Mouse (Mus musculus): ENCODE measurements around the gene Dpp9. TPM values are rescaled to one million over a fixed set of nuclear protein-coding genes. Genes with fewer than 3 reads are reported as not detected.

The Dpp9 gene
- total RNA-seq, 2 experiments from 2014 or later = 70.7 to 74.1 TPM

GRCm38 (mm10) chr17:56171881-56172280 is 46.8 kb downstream of the Dpp9 start:
- intact Hi-C loops (cut with DNase I) = no loop called here
- Histone ChIP-seq H3K4me3 (no peak overlapping the region), H3K27ac (no peak overlapping the region)
- TF ChIP-seq CTCF (IDR thresholded peaks at IDR 0.05) = no peak
- DNase-seq (ENCODE audit: extremely low spot score in 1 of 2, low spot score in 2 of 2) = no peak

DNA sequence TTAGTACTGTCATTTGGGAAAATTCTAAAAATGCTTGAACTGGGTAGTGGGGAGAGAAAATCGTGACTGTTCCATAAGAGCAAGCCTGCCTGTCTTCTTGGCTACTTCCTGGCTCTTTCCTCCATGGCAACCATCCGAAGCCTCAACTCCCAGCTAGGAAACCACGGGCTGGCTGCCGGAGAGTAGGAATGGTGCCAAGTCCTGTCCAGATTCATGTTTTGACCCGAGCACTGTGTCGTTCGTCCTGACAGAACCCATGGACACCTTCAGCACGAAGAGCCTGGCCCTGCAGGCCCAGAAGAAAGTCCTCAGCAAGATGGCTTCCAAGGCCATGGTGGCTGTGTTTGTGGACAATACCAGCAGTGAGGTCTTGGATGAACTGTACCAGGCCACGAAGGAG is 47.2 kb downstream of the Dpp9 start:
- no peak for DNase-seq (ENCODE audit: extremely low spot score in 1 of 2, low spot score in 2 of 2)
- intact Hi-C loops (cut with DNase I) = no loop called here
- H3K27ac ChIP-seq = no peak overlapping the region
- TF ChIP-seq CTCF (IDR thresholded peaks at IDR 0.05) = no peak
- no peak overlapping the region for H3K4me3 ChIP-seq

DNA sequence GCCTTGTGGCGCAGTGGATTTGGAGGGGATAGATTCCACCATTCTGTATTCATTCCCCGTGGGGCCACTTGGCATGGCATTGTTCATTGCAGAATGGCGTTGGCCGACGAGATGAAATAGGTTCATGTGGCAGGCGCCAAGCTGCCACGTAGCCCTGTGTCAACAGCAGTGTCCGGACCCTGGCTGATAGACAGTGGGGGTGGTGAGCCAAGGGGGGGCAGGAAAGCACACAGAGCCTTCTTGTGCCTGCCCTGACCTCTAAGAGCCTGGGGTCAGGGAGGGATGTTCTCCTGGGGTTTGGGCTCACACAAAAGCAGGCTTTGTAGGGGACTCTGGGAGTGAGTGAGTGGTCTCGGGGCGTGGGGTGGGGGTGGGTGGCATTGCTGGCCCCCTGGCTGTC is 48.1 kb downstream of the Dpp9 start:
- intact Hi-C loops (cut with DNase I) = no loop called here

GRCm38 (mm10) chr17:56169830-56170229 is 48.9 kb downstream of the Dpp9 start:
- no peak for DNase-seq (ENCODE audit: extremely low spot score in 1 of 2, low spot score in 2 of 2)
- H3K27ac ChIP-seq = no peak overlapping the region
- TF ChIP-seq CTCF (IDR thresholded peaks at IDR 0.05) = no peak
- intact Hi-C loops (cut with DNase I) = no loop called here
- no peak overlapping the region for H3K4me3 ChIP-seq

More for the DNA sequence above, 48.1 kb downstream of the Dpp9 start:
- no peak for DNase-seq (ENCODE audit: extremely low spot score in 1 of 2, low spot score in 2 of 2)
- no peak overlapping the region for H3K4me3 ChIP-seq
- no peak for TF ChIP-seq CTCF (IDR thresholded peaks at IDR 0.05)
- H3K27ac ChIP-seq = no peak overlapping the region

DNA sequence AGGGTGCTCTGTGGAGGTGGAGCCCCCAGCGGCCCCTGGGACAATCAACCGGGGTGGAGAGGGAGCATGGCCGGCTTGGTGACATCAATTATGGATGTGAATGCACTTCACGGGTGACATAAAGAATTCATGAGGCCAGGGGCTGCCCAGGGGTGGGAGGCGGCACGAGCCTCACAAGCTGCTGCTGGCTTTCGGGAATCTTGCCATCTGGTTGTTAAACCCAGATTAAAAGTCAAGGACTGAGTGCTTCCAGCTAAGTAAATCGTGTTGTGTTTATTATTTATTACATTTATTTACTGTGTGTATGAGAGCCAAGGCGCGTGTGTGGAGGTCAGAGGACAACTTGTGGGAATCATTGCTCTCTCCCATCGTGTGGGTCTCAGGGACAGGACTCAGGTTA is 53.0 kb downstream of the Dpp9 start:
- TF ChIP-seq CTCF (IDR thresholded peaks at IDR 0.05) = no peak
- H3K4me3 ChIP-seq = no peak overlapping the region
- no peak overlapping the region for H3K27ac ChIP-seq
- DNase-seq (ENCODE audit: extremely low spot score in 1 of 2, low spot score in 2 of 2) = no peak
- intact Hi-C loops (cut with DNase I) = no loop called here

DNA sequence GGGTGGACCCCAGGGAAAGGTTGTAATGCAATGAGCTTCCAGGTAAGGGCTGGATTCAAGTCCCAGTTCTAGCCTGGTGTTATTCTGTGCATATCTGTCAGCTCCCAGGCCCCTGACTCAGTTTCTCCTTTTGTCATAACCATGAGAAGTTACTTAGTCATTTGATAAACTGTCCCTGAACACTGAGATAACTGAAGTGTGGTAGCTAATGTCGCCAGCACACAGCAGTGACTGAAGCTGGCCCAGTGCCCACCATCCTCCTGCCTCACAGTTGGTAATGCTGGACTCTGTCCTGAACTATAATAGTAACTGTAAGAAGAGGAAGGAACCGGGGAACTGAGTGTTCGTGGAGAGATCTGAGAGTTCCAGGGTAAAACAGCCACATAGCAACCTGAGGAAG is 54.2 kb downstream of the Dpp9 start:
- no peak for TF ChIP-seq CTCF (IDR thresholded peaks at IDR 0.05)
- intact Hi-C loops (cut with DNase I) = no loop called here
- Histone ChIP-seq H3K27ac (no peak overlapping the region), H3K4me3 (no peak overlapping the region)
- DNase-seq (ENCODE audit: extremely low spot score in 1 of 2, low spot score in 2 of 2) = no peak

- Histone ChIP-seq H3K27ac (no peak overlapping the region), H3K4me3 (no peak overlapping the region)
- DNase-seq (ENCODE audit: extremely low spot score in 1 of 2, low spot score in 2 of 2) = no peak
- intact Hi-C loops (cut with DNase I) = no loop called here
- TF ChIP-seq CTCF (IDR thresholded peaks at IDR 0.05) = no peak
Observed at GRCm38 (mm10) chr17:56163523-56164102, 55.1 kb downstream of the Dpp9 start.

DNA sequence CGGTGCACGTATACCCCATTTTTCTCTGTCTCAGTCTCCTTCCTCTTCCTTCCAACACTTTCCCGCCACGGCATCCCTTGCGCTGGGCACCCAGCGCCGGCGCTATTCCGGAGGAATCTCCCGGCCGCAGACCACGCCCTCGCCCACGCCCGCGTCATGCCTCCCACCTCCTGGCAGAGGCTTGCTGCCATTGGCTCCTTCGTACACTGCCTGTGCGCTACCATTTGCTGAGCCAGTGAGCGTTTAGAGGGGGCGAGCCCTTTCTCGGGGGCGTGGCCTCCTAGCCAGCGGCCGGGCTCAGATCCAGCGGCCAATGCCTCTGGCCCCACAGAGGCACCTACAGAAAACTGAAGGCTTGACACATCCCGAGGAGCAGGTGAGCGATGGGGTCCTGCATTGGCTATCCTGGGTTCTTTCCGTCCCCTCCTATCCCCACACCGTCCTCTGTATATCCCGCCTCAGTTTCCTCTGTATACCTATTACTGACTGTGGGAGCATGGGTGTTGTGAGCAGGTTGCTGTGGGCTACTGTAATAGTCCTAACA is 56.4 kb downstream of the Dpp9 start, which contains the start of gene Tnfaip8l1:
Gene Tnfaip8l1, plus strand, starts transcription at position 247 of the 544 bp plus-strand sequence.
- intact Hi-C loops (cut with DNase I) = no loop called here
- Histone ChIP-seq H3K27ac (peak within 1 kb of the TSS; percentile 64), H3K4me3 (peak within 1 kb of the TSS; percentile 60)
- peak; percentile 93 to 98 for DNase-seq (ENCODE audit: extremely low spot score in 1 of 2, low spot score in 2 of 2)
- no peak for TF ChIP-seq CTCF (IDR thresholded peaks at IDR 0.05)

DNA sequence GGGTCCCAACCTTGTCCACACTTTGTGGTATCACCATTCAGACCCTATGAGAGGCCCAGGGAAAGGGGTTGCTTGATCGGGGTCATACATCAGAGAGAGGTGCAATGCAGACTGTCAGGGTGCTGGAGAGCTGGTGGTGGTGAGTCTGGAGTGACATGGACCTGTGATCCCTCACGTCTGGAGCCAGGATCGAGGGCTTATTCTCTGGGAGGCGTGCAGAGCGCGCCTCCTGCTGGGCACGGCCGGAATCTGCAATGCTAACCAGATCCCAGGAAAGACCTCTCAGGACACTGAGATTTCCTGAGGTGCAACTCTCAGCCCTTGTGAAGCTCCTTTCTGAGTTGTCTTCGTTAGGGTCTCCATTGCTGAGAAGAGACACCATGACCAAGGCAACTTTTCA is 59.0 kb downstream of the Dpp9 start:
- peak; percentile 57 to 66 for DNase-seq (ENCODE audit: extremely low spot score in 1 of 2, low spot score in 2 of 2)
- peak; percentile 92 for TF ChIP-seq CTCF (IDR thresholded peaks at IDR 0.05)
- intact Hi-C loops (cut with DNase I) = loop anchor here (1.0 kb wide), 1 partner anchor 26 kb away; no protein-coding TSS in a partner anchor
- Histone ChIP-seq H3K27ac (no peak overlapping the region), H3K4me3 (no peak overlapping the region)

GRCm38 (mm10) chr17:56153643-56154042 is 65.1 kb downstream of the Dpp9 start:
- intact Hi-C loops (cut with DNase I) = no loop called here

DNA sequence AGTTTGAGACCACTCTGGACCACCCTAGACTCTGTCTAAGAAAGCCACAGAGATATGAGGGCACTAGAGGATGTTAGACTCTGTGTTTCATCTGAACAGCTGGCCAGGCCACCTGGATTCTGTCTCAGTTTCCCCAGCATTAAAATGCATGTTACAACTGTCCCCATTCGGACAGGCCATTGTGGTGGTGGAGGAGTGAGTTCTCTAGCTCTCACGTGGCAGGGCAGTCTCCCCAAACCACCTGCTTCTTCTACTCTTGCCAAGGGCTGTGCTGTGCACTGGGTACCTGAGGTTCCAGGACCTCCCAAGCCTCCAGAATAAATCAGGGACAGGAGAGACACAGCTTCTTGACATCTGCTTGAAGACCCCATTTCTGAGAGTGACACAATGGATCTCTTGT is 68.8 kb downstream of the Dpp9 start:
- DNase-seq (ENCODE audit: extremely low spot score in 1 of 2, low spot score in 2 of 2) = no peak
- intact Hi-C loops (cut with DNase I) = no loop called here
- TF ChIP-seq CTCF (IDR thresholded peaks at IDR 0.05) = no peak
- Histone ChIP-seq H3K4me3 (no peak overlapping the region), H3K27ac (no peak overlapping the region)

More at GRCm38 (mm10) chr17:56153643-56154042, 65.1 kb downstream of the Dpp9 start:
- no peak for DNase-seq (ENCODE audit: extremely low spot score in 1 of 2, low spot score in 2 of 2)
- H3K4me3 ChIP-seq = no peak overlapping the region
- no peak overlapping the region for H3K27ac ChIP-seq
- TF ChIP-seq CTCF (IDR thresholded peaks at IDR 0.05) = no peak

DNA sequence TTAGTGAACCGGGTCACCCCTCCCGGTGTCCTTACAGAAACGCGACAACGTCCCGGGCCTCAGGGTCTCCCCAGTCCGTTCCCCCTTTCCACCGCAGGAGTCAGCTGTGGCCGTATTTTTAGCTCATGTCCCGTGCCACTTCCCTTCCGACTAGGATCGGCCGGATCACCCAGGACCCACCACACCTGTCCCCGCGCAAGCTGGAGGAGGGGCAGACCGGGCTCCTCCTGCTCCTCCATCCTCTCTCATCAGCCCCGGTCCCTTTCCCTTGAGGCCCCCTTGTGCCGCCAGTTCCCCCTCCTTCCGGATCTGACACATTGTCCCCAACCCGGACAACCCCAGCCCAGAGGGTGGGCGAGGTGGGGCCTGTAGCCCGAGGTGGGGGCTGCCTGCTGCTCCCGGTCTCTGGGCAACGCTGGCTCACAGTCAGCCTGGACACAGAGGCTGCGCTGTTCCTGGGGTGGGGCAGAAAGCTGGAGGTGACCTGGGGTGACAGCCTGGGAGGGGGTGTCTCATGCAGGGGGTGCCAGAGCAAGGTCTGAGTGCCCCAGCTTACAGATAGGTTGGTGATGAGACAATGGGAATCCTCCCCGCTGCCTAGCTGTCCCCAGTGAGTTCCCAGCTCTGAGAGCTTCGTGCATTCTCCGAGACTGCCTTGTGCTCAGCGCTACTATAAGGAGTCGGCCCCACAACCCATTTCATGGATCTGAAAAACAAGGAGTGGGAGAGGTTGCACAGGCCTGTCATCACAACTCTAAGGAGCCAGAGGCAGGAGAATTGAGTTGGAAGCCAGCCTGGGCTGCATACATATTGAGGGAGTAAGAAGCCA is 69.7 kb downstream of the Dpp9 start:
- no peak for DNase-seq (ENCODE audit: extremely low spot score in 1 of 2, low spot score in 2 of 2)
- intact Hi-C loops (cut with DNase I) = no loop called here
- Histone ChIP-seq H3K4me3 (peak overlapping the region; percentile 45), H3K27ac (no peak overlapping the region; the same call in 1 of the 2 replicates)
- no peak for TF ChIP-seq CTCF (IDR thresholded peaks at IDR 0.05)
